Mouse (Mus musculus): ENCODE measurements around the gene Ebpl.

GRCm38 (mm10) chr14:61354251-61355235 lies 5.7 kb downstream of the Ebpl start:
- no peak for TF ChIP-seq CTCF (IDR thresholded peaks at IDR 0.05; ENCODE audit: borderline replicate concordance, insufficient read depth, low read depth, low read length)
- no peak for TF ChIP-seq POLR2A (IDR thresholded peaks at IDR 0.05; ENCODE audit: borderline replicate concordance, insufficient read depth, low read length)
